Mouse (Mus musculus) hindbrain, postnatal 0 days (tissue): ENCODE results near the gene Vtcn1. TPM values are rescaled to one million over a fixed set of nuclear protein-coding genes. Genes with fewer than 3 reads are reported as not detected.

Experiments
- ATAC-seq: fragments of 200-750 bp; cut with Nextera tagmentation; 2 replicates; pipeline ENCODE4 v1.8.0; 2017; ENCODE audit warnings: mild to moderate bottlenecking, moderate TSS enrichment, moderate library complexity
- DNase-seq: peaks from one replicate; pipeline ENCODE4 v3.0.0-alpha.2; 2015; ENCODE audit warnings: low spot score
- H3K27ac ChIP-seq: fragments of 300-500 bp; sonication (generic); 2 replicates; pipeline ENCODE4 v1.5.1; 2014; ENCODE audit warnings: mild to moderate bottlenecking
- H3K27me3 ChIP-seq: fragments of 300-500 bp; sonication (generic); 2 replicates; pipeline ENCODE4 v1.6.1; 2014; ENCODE audit warnings: low read length, mixed read lengths; ENCODE audit not compliant: insufficient read depth
- H3K36me3 ChIP-seq: fragments of 300-500 bp; sonication (generic); 2 replicates; pipeline ENCODE4 v1.6.1; 2014; ENCODE audit warnings: low read length, mixed read lengths; ENCODE audit not compliant: insufficient read depth
- H3K4me1 ChIP-seq: fragments of 300-500 bp; sonication (generic); 2 replicates; pipeline ENCODE4 v1.6.1; 2014; ENCODE audit warnings: antibody characterized with exemption, low read length, mixed read lengths; ENCODE audit not compliant: insufficient read depth
- H3K4me2 ChIP-seq: fragments of 300-500 bp; sonication (generic); 2 replicates; pipeline ENCODE4 v1.6.1; 2014; ENCODE audit warnings: low read depth, mild to moderate bottlenecking, low read length, moderate library complexity, mixed read lengths
- H3K4me3 ChIP-seq: fragments of 300-500 bp; sonication (generic); 2 replicates; pipeline ENCODE4 v1.5.1; 2014; ENCODE audit warnings: low read length
- H3K9ac ChIP-seq: fragments of 300-500 bp; sonication (generic); replicated peaks from 2 replicates; pipeline ENCODE4 v1.6.1; 2014; ENCODE audit warnings: mild to moderate bottlenecking, low read length, moderate library complexity, mixed read lengths
- H3K9me3 ChIP-seq: fragments of 300-500 bp; sonication (generic); 2 replicates; pipeline ENCODE4 v1.6.1; 2016; ENCODE audit warnings: low read length, mixed read lengths
- CTCF ChIP-seq: IDR thresholded peaks from 2 replicates; pipeline ENCODE4 v1.5.1; 2016; ENCODE audit warnings: antibody characterized with exemption, control low read depth, low read depth
- WGBS: fragments of 180-500 bp; shearing (Covaris S2); extraction: QIAGEN DNeasy Blood & Tissue Kit; methylation state at CpG from one replicate; pipeline ENCODE4 v1.1.7; 2014; 5-methylcytosine and 5-hydroxymethylcytosine counted together
- polyA plus RNA-seq: library from polyadenylated mRNA; unstranded; fragments of >200 nt; fragmentation: Nextera tagmentation; extraction: Ambion mirVana; gene quantifications from 2 replicates; pipeline ENCODE4 v1.2.1, GENCODE M21; 2015
- total RNA-seq: library from RNA; depleted of rRNA; stranded (reverse); fragments of >200 nt; gene quantifications from 2 replicates; pipeline ENCODE4 v1.2.3, GENCODE M21; 2014

Gene Vtcn1
- total and polyA plus RNA-seq, 2 experiments from 2014 or later: 0.05 TPM; not detected in 1

DNA sequence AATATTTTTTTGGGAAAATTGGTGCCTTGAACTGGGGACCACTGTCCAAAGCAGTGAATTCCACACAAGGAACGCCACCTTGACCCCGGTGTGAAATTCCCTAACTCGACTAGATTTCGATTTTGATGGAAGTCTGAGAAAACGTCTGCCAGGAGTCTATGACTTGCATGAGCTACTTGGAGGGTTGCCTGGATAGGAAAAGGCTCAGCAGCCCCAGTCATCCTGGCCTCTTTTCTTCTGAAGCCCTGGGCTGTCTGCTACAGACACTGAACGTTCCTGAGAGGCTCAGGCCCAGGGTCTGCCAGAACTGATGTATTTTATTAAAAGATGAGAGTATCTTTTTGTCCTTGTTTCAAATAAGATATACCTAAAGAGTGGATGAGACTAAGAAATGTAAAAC lies 25.2 kb downstream of the Vtcn1 start:
- Histone ChIP-seq H3K27ac (no peak overlapping the region), H3K4me3 (no peak overlapping the region), H3K27me3 (no peaks in the 10 kb centered on the region), H3K36me3 (no peaks in the 10 kb centered on the region), H3K9ac (no peak overlapping the region), H3K9me3 (no peaks in the 10 kb centered on the region), H3K4me2 (no peak overlapping the region), H3K4me1 (no peaks in the 10 kb centered on the region)
- DNase-seq: no peak
- TF ChIP-seq CTCF: no peak
- no peak for ATAC-seq
- 74% methylated on average over 6 of the region's 6 CpGs for WGBS

- 50% methylated on average over 9 of the region's 9 CpGs for WGBS
- Histone ChIP-seq H3K9ac (no peak overlapping the region), H3K4me2 (no peak overlapping the region), H3K4me1 (no peaks in the 10 kb centered on the region), H3K36me3 (no peaks in the 10 kb centered on the region), H3K27me3 (no peaks in the 10 kb centered on the region), H3K4me3 (no peak overlapping the region), H3K9me3 (no peaks in the 10 kb centered on the region), H3K27ac (no peak overlapping the region)
- no peak for DNase-seq
- ATAC-seq: no peak
- TF ChIP-seq CTCF: no peak
These were observed 31.0 kb downstream of the Vtcn1 start for GRCm38 (mm10) chr3:100856050-100856815.

DNA sequence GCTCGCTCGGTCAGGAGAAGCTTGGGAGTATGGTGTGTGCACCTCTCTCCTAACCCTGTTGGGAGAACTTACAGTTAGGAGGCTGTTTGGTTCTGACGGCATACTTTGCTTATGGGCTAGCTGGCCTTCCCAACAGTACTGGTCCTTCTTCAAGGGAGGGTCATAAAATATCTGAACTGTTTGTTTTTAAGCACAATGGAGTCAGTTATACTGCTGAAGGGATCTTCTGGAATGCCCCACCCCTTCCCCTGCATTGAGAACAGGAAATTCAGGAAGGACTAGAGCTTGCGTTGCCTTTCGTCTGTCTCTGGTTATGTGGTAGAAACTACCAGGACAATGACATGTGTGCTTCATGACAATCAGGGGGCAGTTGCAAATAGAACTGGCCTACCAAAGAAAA lies 31.9 kb downstream of the Vtcn1 start:
- Histone ChIP-seq H3K27me3 (no peaks in the 10 kb centered on the region), H3K9ac (no peak overlapping the region), H3K4me3 (no peak overlapping the region), H3K27ac (no peak overlapping the region), H3K36me3 (no peaks in the 10 kb centered on the region), H3K4me2 (no peak overlapping the region), H3K4me1 (no peaks in the 10 kb centered on the region), H3K9me3 (no peaks in the 10 kb centered on the region)
- WGBS: 89% methylated on average over 5 of the region's 5 CpGs
- ATAC-seq (no peak), DNase-seq (no peak)
- TF ChIP-seq CTCF: no peak

DNA sequence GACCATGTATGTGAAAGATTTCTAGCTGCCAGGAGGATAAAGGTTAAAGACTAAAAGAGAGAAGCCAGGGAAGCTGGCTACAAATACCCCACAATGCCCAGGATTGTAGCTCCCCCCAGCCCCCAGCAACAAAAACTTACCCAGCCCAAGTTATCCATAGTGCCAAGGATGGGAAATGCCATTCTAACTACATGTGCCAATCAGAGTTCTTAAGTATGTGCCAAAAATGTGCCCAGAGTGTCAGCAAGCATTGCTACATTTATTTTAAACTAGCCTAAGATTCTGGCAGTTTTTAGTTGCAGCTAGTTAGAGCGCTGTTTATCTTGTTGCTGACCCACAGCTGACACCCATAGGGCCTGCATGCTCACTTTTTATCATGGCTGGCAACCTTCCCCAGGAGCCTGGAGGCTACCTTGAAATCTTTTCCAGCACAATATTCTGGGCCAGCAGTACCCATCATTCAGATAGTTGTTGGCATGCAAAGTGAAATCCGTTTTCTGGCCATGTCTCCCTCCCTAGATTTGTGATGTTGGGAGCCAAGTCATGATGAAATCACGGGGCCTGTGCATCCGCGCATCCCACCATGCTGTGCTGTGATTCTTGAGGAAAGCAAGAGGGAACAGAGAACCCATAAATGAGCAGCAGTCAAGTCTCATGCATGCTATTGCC lies 33.2 kb downstream of the Vtcn1 start:
- TF ChIP-seq CTCF: no peak
- no peak overlapping the region for H3K4me3 ChIP-seq
- no peaks in the 10 kb centered on the region for H3K4me1 ChIP-seq
- 57% methylated on average over 5 of the region's 5 CpGs for WGBS
- H3K4me2 ChIP-seq: no peak overlapping the region
- DNase-seq (peak; percentile 14), ATAC-seq (no peak)
- no peaks in the 10 kb centered on the region for H3K36me3 ChIP-seq
- no peak overlapping the region for H3K27ac ChIP-seq
- H3K9ac ChIP-seq: no peak overlapping the region
- H3K9me3 ChIP-seq: no peaks in the 10 kb centered on the region
- no peaks in the 10 kb centered on the region for H3K27me3 ChIP-seq

DNA sequence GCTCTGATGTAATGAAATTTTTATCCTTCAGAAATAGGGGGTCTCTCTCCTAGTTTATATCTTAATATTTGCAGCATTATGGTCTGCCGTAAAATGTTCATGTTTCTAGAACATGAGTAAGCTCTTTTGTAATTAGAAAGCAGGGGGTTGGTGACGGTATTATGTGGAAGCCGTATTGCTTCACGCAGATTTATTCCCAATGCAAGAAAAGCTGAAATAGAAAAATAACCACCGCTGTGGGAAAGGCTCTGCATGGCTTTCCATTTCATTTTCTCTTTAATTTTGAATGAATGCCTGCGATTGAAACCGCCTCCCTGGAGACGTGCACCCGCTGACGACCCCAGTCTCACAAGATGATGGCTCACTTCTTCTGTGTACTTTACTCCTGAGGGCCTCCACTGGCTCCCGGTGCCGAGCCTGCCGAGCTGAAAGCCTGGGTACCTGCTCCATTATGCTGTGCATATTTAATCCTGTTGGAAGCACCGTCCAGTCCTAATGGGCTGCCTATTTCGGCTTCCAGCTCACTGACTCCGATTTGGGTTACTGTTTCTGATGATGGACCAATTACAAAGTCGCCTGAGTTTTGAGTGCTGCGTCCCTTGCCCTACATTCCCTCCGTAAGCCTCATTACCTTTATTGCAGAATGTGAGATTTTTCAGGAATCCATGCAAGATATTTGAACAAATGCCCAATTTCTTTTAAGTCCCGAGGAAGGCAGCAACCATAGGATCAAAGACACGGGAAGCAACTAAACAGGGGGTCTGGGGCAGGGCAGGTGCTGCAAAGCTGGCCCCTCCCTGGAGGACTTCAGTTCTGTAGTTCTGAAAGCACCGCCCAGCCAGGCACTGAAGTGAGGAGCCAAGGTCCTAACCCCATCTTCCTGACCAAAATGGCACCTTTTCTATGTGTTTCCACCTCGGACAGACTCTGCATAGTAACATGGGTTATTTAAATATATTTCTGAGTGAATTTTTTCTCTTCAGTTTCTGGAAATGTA lies 36.3 kb downstream of the Vtcn1 start:
- Histone ChIP-seq H3K27me3 (no peaks in the 10 kb centered on the region), H3K9me3 (no peaks in the 10 kb centered on the region), H3K27ac (peak overlapping the region; percentile 43), H3K9ac (no peak overlapping the region), H3K4me1 (no peaks in the 10 kb centered on the region), H3K4me2 (no peak overlapping the region), H3K4me3 (no peak overlapping the region), H3K36me3 (no peaks in the 10 kb centered on the region)
- DNase-seq: peak; percentile 17
- TF ChIP-seq CTCF: no peak
- ATAC-seq: peak; percentile 32; the same call in 1 of the 2 replicates
- WGBS: 54% methylated on average over 23 of the region's 23 CpGs

DNA sequence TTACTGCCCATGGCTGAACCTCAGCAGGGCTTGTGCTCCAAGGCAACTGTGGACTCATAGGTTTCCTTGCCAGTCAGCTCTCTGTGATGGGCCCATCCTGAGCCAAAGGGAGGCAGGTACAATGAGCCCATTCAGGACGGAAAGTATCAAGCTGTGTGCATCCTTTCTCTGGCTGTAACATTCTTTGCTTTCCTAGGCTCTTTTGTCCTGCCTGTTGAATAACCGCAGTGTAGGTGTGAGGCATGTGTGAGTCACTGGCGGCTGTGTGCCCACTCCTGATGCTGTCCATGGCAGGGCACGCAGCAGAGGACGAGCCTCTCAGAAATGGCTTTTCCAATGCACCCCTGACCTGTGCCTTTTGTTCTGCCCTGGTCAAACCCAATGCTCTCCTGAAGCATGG lies 41.7 kb downstream of the Vtcn1 start:
- Histone ChIP-seq H3K4me2 (no peak overlapping the region), H3K9me3 (no peaks in the 10 kb centered on the region), H3K36me3 (no peaks in the 10 kb centered on the region), H3K4me3 (no peak overlapping the region), H3K4me1 (no peaks in the 10 kb centered on the region), H3K27ac (no peak overlapping the region), H3K27me3 (no peaks in the 10 kb centered on the region), H3K9ac (no peak overlapping the region)
- ATAC-seq: no peak
- TF ChIP-seq CTCF: no peak
- 35% methylated on average over 5 of the region's 5 CpGs for WGBS
- DNase-seq: no peak
